Mouse (Mus musculus) telencephalon, adult 2 months (tissue): ENCODE measurements at regions not wholly inside any gene's neighbourhood (a gene's known extent, or its start where the extent isn't known, plus 50 kb on each side); places are given as distances from the start of the nearest gene placed in this dataset.
"Not testable (repeated sequence)": the region's sequence is repeated elsewhere in the genome, so short reads cannot be mapped to it uniquely, and the experiment has no call there.

Experiments
- DNase-seq: peaks from one replicate; pipeline ENCODE4 v3.0.0-alpha.2; 2011; ENCODE audit warnings: low read depth, low spot score

GRCm38 (mm10) chr14:17556458-17556857 lies 103.6 kb upstream of the Thrb start:
- no peak for DNase-seq

DNA sequence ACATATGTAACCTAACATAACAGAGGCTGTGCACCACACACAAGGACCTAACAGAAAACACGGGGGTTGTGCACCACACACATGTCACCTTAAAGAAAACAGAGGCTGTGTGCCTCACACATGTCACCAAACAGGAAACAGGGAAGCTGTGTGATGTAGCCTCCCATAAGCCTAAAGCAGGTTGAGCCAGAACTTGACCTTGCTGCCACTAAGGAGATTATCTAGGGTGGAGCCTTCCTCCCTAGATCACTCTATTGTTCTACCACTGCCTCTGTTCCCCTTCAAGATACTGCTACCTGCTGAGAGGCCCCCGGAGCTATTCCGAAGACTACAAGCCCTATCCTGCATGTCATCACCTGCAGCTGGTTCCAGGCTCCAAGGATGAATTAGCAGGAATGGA lies 100.1 kb upstream of the Thrb start:
- DNase-seq: not testable (repeated sequence)

DNA sequence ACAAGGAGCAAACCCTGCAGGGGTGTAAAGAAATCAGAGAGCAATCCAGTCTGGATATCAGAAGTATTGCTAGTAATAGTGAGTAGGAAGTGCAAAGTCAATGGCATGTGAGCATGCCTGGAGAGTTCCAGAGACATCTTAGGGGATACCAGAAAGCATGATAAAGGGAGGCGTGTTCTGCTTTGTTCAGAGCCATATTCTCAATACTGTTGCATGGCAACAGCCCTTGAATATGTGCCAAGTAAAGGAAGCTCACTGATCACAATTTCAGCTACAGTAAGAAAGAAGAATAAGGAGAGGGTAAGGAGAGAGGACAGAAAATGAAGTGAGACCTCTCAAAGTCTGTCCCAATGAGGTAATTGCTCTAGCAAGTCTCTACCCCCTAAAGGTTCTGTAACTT lies 92.1 kb upstream of the Thrb start:
- no peak for DNase-seq

DNA sequence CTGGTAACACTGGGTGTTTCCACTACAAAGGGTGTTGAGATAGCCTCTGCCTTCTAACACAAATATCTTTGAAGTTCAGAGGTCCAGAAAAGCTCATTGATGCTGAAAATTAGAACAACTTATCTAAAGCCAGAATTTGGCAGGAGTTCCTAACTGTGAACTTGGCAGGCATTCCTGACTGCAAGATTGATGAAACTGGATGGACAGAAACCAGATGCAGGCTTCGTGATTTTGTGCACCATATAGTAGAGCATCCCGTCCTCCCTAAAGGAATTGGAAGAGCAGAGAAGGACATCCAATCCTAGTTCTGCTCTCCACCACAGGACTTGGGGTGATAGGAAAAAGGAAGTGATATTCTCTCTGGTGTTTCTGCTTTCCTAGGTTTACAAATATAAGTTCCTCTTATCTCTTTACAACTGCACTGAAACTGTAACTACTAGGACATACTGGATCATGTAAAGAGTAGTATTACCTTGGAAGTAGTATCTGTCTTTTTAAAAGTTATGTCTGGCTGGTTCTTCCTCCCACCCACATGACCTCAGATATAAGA lies 90.9 kb upstream of the Thrb start:
- no peak for DNase-seq

DNA sequence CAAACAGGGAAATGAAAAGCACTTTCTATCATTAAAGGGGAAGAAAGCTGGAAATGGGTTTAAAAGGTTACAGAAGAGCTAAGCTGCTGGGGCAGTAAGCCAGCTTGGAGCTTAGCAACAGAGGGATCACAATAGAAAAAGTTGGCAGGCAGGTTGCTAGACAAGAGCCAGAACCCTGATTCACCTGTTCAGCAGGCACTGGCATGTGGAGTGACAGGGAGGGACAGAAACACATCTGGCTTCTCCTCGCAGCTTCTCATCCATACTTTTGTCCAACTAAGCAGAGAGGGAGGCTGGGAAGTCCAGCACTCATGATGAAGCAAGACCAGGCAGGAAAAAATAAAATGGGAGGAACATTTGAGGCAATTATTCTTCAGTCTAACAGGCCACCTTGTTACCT lies 81.3 kb upstream of the Thrb start:
- DNase-seq: no peak

DNA sequence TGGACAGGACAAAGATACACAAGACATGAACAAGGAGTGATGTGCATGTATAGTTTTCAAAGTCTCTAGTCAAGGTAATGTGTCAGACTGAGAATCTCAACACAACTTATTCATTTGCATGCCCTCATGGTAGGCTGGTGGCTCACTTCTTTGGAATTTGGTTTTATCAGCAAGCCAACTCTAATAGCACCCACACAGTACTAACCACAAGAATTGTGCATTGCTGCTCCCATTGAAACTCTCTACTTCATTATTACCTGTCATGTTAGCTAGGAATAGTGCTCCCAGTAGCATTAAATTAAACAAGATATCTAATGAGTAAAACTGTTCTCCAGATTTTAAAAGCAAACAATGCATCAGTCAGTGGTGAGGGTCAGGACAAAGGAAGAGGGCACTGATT lies 70.5 kb upstream of the Thrb start:
- no peak for DNase-seq

DNA sequence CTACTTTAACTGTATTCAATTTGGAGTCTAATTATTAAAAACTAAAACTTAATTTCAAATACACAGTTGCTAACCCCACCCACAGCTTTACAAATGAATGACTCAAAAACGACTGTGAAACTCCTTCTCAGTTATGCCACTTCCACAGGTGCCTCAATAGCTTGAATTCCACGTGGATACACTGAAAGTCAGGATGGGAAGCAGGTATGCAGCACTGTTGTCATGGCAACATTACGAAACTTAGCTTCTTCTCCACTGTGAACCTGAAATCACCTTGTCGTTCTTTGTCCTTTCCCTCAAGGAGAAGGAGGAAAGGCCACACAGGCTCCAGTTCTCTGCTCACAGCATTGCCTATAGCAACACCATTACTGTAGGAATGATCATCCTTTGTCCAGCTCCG lies 60.5 kb upstream of the Thrb start:
- no peak for DNase-seq

DNA sequence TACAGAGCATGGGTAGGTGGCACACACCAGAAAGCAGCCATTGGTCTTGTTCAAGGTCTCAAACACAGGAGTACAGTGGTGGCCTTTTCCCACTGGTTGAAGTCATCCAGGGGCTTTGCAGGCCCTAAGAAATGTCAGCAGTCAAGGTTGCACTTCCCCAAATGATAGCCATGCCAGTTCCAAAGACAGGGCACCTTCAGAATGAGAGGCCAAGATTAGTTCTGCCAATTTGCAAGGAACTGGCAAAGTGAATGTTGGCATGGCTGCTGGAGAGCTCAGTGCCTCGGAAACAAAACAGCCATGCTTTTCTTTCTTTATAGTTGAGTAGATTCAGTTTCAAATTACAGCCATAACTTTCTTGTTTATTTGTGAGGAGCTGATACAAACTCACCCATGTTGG lies 57.7 kb upstream of the Thrb start:
- no peak for DNase-seq

DNA sequence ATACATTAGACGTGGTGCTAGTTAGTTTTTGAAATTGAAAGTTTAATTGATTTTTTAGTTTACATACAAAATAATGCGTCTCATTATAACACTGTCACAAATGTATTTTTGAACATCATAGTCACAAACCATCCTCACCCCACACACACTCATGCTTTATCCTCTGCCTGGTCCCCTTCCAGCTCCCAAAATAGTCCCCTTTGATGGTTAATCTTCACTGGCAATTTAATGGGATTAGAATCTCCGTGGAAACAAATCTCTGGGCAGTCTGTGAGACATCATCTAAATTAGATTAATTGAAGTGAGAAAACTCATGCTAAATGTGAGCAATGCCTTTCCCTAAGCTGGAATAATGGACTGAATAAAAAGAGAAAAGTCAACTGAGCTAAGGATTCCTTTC lies 54.0 kb upstream of the Thrb start:
- no peak for DNase-seq

DNA sequence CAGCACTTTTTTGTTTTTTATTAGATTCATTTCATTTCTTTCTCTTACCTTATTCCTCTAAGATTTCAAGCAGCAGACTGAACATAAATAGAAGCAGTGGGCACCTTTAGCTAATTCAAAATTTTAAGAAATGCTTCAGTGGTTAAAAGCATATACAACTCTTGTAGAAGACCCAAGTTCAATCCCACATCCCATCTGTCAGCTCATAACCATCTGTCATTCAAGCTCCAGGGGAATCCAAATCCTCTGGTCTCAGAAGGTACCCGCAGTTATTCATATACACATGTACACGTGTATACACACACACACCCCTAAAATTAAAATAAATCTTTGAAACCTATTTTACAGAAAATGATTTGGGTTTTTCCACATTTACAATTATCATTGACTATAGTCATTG lies 52.9 kb upstream of the Thrb start:
- DNase-seq: peak; percentile 67
